Mouse (Mus musculus) adipocyte (in vitro differentiated cells): ENCODE data around the gene Mlx.
"Not testable (repeated sequence)": the region's sequence is repeated elsewhere in the genome, so short reads cannot be mapped to it uniquely, and the experiment has no call there.

Experiments used
- DNase-seq: peaks from one replicate; pipeline ENCODE4 v3.0.0-alpha.2; 2016; ENCODE audit warnings: low spot score

Mlx gene

DNA sequence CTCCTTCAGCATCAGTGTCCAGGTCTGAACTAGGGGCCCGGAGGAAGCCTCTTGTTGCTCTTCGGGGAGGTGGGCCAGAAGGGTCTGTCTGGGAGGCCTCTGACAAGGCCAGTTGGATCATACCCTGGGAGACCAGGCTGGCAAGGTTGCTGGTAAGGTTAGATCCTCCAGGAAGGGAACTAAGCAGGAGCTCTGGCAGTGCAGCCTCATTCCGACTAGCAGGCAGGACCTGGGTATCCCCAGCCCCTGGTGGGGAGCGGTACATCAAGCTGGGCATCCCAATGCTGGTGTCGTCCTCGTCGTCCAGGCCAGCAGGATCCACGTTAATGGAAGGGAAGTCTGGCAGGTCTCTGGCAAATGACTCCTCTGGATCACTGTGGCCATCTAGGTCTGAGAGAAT, 11.2 kb downstream of the Mlx start:
- DNase-seq, result no peak

DNA sequence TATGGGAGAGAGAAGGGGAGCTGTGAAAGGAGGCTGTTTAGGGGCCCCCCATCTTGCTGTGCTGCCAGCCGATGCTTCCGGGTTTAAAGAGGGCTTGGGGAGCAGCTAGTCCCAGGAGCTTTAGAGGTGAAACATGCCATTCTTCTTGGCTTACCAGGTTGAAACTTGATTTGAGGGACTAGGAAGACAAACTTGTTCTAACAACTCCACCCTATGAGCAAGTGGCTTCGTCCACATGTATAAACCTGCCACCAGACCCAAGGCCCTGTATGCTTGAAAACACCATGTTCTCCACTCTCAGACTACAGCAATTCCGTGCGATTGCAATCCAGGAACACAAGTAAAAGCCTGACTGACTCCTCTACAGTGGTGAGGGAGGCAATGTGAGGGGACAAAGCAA, 15.9 kb downstream of the Mlx start:
- no peak for DNase-seq

DNA sequence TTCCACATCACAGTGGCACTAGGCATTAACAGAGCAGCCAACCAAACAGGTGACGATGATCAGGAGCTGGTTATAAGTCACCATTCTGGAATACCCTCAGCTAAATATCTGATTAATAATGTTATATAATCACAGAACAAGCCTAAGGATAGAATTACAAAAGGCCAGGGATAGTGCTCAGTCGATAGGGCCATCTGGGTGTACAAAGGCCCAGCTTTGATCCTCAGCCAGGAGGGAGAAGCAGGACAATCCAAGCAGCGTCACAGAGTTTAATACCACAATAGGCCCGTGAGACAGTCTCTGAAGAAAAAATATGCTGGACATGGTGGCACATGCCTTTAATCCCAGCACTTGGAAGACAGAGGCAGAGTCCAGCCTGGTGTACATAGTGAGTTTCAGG, 22.3 kb downstream of the Mlx start:
- no peak for DNase-seq

DNA sequence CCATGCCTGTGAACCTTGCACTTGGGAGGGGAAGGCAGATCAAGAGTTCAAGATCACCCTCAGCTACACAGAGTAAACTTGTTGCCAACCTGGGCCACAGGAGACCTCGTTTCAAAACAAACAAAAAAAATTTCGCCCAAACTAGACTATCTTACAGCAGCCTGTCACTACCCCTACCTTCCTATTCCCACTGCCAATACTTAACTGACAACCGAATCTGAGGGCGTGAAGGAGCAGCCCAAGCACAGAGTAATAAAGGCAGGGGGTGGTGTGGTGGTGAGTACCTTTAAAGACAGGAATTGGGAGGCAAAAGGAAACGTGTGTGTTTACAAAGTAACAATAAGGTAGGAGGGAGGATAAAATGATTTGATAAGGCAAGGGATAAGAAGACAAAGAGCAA, 23.6 kb downstream of the Mlx start:
- no peak for DNase-seq

DNA sequence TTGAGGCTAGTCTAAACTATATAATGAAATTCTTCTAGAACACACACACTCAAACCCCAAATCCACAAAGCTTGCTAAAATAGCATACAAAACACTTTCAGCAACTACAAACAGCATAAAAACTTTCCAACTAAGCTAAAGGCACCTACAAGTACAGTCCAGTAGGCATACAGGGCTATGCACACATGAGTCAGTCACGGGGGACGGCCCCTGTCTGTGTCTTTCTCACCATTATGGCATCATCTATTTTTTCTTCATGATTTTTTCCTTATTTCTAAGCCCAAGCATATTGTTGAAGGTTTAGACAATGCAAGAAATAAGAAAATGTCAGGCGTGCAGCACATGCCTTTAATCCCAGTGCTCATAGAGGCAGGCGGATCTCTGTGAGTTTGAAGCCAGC, 24.1 kb downstream of the Mlx start:
- DNase-seq, result no peak

DNA sequence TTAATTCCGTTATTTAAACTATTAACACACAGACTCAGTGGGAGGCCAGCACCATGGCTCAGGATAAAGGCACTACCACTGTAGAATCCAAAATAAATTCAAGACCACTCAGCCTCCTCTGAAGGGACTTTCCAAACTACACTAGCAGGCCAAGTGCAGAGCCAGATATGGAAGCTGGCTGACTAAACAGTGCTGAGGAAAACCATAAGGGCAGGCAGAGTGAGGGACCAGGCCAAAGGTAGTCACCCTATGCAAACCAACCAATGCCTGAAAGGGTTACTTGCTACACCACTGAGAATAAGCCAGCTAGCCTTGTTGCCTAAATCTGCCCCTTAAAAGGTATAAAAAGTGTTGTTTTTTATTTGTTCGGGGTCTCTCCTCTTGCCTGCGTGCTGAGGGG, 25.1 kb downstream of the Mlx start:
- no peak for DNase-seq

DNA sequence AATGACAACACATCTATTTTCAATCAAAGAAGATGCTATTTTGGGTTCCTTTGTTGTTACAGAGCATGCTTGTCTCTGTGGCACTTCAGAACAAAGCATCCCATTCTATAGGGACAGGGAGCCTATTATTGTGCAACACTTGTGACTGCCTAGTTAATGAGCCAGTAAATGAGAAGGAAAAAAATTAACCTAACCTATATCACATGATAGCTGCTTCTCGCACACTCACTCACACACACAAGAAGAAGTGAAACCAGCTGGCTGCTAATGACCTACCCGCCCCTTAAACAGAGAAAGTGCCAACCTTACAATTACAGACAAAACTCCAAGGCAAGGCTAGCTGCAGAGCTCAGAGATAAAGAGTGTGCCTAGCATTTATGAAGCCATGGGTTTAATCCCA, 28.5 kb downstream of the Mlx start:
- DNase-seq, result no peak

DNA sequence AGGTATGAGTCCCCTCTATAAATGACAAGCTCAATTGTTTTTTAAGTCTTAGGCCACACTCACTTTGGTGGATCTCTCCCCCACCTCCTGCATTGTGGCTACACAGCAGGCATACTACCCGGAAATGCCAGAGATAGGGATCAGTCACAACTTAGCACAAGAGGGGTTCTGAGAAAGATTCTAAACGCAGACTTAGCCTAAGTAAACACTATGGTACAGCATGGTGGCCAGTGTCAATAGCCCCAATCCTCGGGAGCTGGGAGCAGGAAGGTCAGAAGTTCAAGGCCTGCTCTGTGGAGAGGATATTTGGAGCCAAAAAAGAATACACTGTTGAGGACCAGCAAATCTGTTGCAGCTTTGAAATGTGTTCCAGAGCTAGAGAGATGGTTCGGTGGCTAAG, 31.0 kb downstream of the Mlx start:
- no peak for DNase-seq

DNA sequence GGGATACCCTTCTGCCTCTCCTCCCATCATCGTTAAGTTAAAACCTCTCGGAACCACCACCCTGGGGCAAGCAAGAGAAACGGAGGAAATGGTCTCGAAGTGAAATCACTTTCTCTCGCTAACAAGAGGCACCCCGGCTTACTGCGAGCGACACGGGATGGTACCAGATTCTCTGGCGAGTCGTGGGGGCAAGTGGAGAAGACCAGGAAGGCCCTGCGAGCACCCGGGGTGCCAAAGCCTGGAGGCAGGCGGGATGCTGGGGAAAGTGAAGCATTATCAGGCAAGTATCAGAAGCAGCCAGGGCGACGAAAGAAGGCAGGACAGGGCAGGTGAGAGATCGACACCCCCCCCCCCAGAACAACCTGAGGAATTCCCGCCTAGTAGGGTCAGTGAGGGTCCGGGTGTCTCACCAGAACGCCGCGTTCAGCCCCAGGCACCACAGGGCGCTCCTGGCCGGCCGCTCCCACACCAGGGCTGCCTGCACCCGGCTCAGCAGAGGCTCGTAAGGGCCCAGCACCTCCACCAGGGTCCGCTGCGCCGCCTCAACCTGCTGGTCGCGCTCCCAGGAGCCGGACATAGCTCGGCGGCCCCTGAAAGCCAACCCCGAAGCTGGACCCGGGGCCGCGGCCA, 32.2 kb downstream of the Mlx start:
- DNase-seq, result peak; percentile 33

DNA sequence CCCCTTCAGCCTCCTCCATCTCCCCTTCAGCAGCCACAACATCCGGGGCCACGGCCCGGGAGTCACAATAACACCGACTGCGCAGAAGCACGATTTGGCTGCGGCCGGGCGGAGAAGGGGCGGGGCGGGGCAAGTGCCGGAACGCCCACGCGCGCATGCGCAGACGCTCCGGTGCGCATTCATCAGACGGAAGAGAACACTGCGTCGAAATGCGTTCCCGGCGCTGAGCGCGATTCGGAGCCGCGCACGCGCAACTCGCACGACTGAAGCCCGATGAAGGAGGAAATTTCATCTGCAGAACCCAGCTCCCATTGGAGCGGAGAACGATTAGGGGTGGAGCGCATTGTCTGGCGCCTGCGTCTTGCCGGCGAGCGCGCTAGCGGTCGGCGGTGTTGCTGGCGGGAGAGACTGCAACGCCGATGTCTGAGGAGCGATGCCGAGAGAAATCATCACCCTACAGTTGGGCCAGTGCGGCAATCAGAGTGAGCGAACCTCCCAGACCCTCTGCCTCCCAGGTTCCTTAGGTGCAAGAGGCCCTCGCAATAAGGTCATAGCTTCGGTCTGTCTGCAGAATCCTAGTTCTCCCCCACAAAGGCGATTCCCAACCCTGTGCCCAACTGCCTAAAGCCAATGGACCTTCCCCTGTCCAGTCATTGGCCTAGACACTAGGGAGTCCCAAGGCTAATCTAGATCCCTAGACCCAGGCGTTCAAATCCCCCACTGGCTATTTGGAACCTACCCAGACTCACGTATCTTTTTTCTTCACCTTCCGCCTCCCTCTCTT, 32.9 kb downstream of the Mlx start, which contains the start of the genes Retreg3 and Tubg1:
TSS of gene Retreg3 (minus strand) at position 133 of the 784 bp plus-strand sequence.
TSS of gene Tubg1 (plus strand) at position 178 of the 784 bp plus-strand sequence.
- peak; percentile 99 for DNase-seq

DNA sequence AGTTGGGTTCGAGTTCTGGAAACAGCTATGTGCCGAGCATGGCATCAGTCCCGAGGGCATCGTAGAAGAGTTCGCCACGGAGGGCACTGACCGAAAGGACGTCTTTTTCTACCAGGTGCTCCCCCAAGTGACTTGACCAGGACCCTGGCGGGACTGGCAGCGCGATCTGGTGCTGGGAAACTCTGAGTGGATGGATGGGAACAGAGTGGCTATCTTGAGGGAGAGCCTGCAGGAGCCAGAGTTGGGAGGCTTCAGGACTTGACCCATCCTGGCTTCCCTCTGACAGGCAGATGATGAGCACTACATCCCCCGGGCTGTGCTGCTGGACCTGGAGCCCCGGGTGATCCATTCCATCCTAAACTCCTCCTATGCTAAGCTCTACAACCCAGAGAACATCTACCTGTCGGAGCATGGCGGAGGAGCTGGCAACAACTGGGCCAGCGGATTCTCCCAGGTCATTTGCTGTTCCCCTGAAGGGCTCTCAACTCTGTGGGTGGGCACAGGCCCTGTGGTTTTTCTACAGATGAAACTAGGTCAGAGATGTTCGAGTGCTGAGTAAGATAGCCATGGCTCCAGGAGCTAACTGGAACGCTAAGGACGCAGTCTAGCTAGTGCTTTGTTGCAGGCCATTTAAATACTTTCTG, 33.6 kb downstream of the Mlx start:
- DNase-seq, result no peak

DNA sequence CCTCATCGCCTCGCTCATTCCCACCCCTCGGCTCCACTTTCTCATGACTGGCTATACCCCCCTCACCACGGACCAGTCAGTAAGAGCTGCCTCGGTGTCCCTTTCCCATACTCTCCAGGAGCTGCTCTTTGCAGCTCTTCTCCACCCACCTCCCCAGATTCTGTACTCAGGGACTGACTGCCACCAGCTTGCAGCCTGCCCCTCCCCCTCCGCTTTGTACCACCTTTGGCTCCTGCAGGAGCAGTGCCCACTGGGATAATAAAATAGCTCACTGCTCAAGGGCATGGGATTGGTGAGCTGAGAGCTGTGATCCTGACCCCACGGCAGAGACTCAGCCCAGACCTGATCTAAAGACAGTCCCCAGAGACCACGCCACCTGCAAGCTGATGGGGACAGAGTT, 37.4 kb downstream of the Mlx start:
- not testable (repeated sequence) for DNase-seq

DNA sequence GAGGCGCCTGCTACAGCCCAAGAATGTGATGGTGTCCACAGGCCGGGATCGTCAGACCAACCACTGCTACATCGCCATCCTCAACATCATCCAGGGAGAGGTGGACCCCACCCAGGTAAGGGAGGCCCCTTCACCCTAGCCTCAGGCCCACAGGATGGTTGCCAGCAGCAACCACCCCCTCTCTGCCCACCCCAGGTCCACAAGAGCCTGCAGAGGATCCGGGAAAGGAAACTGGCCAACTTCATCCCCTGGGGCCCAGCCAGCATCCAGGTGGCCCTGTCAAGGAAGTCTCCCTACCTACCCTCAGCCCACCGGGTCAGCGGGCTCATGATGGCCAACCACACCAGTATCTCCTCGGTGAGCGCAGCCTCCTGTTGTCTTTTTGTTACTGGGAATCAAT, 37.9 kb downstream of the Mlx start:
- DNase-seq, result not testable (repeated sequence)

DNA sequence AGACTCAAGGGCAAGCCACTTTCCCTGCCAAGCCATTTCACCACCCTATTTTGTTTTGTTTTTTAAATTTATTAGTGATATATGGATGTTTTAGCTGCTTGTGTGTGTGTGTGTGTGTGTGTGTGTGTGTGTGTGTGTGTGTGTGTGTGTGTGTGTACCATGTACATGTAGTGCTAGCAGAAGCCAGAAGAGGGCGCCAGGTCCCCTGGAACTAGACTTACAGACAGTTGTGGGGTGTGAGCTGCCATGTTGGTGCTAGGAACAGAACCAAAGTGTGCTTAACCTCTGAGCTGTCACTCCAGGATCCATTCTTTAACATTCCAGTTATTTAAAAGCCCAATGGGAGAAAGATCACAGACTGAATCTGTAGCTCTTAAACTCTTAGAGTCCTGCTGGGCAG, 40.0 kb downstream of the Mlx start:
- DNase-seq, result no peak

DNA sequence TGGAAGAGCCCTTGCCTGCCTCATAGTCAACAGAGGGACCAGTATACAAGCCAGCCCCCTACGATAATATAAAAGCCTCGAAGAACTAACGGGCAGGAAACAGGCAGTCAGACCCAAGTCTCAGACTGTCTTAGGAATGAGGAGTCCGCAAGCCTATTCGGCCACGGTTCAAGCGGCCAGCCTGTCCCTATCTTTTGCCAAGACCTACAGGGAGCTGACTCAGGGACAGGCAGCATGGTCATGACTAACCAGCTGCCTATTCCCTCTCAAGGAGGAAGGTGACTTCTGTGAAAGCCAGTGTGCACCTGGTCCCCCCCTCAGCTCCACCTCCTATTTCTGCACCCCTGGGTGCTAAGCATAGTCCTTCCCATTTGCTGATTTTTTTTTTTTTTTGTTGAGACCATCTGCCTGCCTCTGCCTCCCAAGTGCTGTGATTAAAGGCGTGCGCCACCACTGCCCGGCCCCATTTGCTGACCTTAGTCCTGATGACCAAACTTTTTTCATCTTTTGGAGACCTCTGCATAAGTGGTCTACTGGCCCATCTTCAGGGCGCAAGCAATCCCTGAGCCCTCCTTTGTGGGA, 42.0 kb downstream of the Mlx start:
- DNase-seq, result no peak

DNA sequence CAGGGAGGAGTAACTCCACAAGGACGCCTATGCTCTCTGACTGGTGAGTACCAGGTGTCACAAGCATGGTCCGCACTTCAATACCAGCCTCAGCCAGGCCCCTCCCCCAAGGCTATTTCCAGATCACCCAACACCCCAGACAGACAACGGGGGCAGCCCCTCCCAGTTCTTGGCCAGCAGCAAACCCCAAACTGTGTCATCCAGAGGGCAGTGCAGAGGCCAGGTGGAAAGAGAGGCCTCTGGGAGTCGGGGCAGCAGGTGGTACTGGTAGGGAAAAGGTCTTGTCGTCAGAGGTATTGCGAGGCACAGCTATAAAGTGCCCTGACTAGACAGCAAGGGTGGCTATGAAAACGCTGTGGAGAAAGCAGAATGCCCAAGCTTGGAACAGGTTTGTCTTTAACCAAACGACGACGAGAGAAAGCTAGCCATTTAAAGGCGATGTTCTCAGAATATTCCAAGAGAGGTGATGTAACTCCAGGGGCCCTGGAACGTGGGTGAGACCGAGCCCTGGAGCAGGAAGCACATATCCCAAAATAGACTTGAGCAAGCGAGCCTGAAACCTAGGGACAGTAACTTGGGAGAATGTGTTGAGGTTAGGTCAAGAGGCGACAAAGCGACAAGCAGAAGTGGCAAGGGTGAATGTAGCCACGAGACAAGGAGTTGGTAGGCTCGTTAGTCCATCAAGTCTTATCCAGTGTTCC, 43.1 kb downstream of the Mlx start:
- peak; percentile 35 for DNase-seq

DNA sequence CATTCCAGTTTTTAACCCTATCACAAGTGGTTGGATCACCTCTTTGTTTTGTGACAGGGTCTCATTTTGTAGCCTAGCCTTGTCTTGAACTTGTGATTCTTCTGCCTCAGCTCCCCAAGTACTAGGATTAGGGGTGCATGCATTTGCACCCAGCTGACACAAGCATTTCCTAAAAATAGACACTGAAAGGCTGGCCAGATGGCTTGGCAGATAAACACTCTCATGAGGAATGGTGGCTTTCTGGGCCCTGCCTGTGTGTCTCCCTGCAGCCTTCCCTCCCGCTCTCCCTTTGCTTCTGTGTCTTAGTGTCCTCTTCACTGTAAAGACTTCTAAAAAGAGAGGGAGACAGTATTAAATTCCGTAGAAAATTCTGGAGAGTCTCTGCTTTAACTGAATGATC, 44.1 kb downstream of the Mlx start:
- DNase-seq, result peak; percentile 69

DNA sequence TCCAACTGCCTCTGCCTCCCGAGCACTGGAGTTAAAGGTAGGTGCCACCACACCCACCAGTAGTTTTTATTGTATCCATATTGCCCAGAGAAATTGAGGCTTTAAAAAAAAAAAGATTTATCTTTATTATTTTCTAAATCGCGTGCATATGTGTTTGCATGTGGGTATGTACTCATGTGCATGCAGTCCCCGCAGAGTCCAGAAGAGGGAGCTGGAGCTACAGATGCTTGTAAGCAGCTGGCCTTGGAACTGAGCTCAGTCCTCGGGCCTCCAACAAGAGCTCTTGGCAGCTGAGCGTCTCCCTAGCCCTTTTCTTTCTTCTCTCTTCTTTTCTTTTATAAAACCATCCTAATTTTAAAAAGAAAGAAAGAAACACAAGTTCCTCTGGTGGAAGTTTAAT, 44.6 kb downstream of the Mlx start:
- DNase-seq, result peak; percentile 61

DNA sequence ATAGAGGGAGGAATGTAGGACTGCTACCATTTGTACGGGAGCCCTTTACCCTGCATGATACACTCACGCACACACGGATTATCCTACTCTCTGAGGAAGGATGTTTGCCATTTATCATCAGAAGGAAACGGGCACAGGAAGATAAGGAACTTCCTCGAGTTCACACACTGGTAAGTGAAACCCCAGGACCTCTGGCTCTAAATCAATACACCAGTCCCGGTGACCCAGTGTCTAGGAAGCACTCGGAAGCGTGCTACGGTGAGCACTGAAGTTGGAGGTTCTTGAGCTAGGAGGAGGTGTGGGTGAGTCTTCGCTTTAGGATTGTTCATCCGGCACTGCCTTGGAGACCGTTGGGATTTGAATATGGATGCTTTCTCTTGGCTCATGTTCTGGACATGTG, 46.0 kb downstream of the Mlx start:
- no peak for DNase-seq

DNA sequence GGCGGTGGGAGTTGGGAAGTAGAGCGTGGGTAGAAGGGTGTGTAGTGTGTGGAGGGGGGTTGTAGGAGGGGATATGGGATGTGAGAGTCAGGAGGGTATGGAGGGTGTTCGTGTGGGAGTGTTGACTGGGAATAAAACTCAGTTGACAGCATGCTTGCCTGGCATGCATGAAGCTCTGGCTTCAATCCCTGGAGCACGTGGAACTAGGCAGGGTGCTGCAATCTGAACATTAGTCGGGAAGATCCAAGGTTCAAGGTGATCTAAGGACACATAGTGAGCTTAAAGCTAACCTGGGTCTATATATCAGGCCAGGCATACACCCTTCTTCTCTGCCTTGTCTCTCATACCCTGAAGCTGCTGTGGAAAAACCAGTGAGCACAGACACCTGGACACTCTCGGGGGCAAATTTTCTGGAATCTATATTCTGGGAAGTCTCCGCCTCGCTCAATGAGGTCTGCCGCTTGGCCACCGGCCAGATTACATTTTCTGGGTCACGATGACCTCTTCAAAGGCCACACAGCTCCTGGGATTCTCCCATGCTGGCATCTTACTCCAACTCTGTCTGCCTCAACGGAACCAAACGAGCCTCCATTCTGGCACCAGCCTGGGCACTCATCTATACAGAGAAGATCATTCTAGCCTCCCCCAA, 47.3 kb downstream of the Mlx start:
- no peak for DNase-seq

DNA sequence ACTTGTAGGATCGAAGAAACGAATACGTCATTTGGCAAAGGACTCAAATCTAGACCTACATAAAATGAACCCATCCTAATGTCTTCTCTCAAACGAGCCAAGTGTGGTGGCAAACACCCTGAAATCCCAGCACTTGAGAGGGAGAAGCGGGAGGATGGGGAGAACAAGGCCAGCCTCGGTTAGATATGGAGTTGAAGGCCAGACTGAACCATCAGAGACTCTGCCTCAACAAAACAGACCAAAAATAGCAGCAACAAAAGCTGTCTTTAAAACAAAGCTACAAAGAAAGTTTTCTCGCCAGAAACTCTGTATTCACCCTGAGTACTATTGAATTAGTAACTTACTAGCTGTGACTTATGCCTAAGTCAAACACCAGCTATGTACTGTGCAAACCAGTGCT, 49.9 kb downstream of the Mlx start:
- no peak for DNase-seq
